Mouse (Mus musculus): ENCODE results near the gene Papss2.

GRCm38 (mm10) chr19:32567025-32567424 lies 28.6 kb upstream of the Papss2 start:
- TF ChIP-seq TAL1 (IDR thresholded peaks at IDR 0.05; ENCODE audit: low read length) = no peak
- no peak for TF ChIP-seq GATA1 (IDR thresholded peaks at IDR 0.05; ENCODE audit: low read length)
